Mouse (Mus musculus): ENCODE results near the gene Ecm1. TPM values are rescaled to one million over a fixed set of nuclear protein-coding genes. Genes with fewer than 3 reads are reported as not detected.

Gene Ecm1
- polyA plus RNA-seq, 1 experiment: 494 TPM

- Histone ChIP-seq H3K4me1 (ENCODE audit: control insufficient read depth, insufficient read depth, low read length) (0 out of 2 replicates have a peak, but pooled peaks cover 4% of the 10 kb centered on the region), H3K27ac (ENCODE audit: insufficient read depth, low read depth, low read length) (no peak overlapping the region), H3K4me3 (ENCODE audit: insufficient read depth, low read depth, low read length) (no peak overlapping the region), H3K36me3 (ENCODE audit: control insufficient read depth, insufficient read depth, low read length) (no peaks in the 10 kb centered on the region), H3K27me3 (replicated peaks; ENCODE audit: control insufficient read depth, insufficient read depth, low read length) (no peaks in the 10 kb centered on the region)
- no peak for DNase-seq
- WGBS: 93% methylated on average over 2 of the region's 2 CpGs
- TF ChIP-seq POLR2A (IDR thresholded peaks at IDR 0.05; ENCODE audit: low read depth, low read length) (no peak), CTCF (conservative IDR thresholded peaks at IDR 0.05; ENCODE audit: insufficient read depth, insufficient read length, low read depth, low read length) (no peak)
Observed at GRCm38 (mm10) chr3:95728906-95729305, 10.5 kb downstream of the Ecm1 start.

- TF ChIP-seq CTCF (conservative IDR thresholded peaks at IDR 0.05; ENCODE audit: insufficient read depth, insufficient read length, low read depth, low read length) (no peak), POLR2A (IDR thresholded peaks at IDR 0.05; ENCODE audit: low read depth, low read length) (no peak)
- DNase-seq: no peak
- 75% methylated on average over 7 of the region's 7 CpGs for WGBS
Observed at GRCm38 (mm10) chr3:95726696-95727358, 12.5 kb downstream of the Ecm1 start.

GRCm38 (mm10) chr3:95725863-95726262 lies 13.5 kb downstream of the Ecm1 start:
- no peak overlapping the region for H3K4me3 ChIP-seq (ENCODE audit: insufficient read depth, low read depth, low read length)
- no peak for TF ChIP-seq POLR2A (IDR thresholded peaks at IDR 0.05; ENCODE audit: low read depth, low read length)
- no peak for TF ChIP-seq CTCF (conservative IDR thresholded peaks at IDR 0.05; ENCODE audit: insufficient read depth, insufficient read length, low read depth, low read length)
- no peaks in the 10 kb centered on the region for H3K4me1 ChIP-seq (ENCODE audit: control insufficient read depth, insufficient read depth, low read length)
- no peak overlapping the region for H3K27ac ChIP-seq (ENCODE audit: insufficient read depth, low read depth, low read length)
- no peak for DNase-seq
- H3K27me3 ChIP-seq (replicated peaks; ENCODE audit: control insufficient read depth, insufficient read depth, low read length): no peaks in the 10 kb centered on the region
- 88% methylated on average over 7 of the region's 7 CpGs for WGBS
- H3K36me3 ChIP-seq (ENCODE audit: control insufficient read depth, insufficient read depth, low read length): no peaks in the 10 kb centered on the region

More at GRCm38 (mm10) chr3:95726696-95727358, 12.5 kb downstream of the Ecm1 start:
- no peak overlapping the region for H3K27ac ChIP-seq (ENCODE audit: insufficient read depth, low read depth, low read length)
- H3K4me3 ChIP-seq (ENCODE audit: insufficient read depth, low read depth, low read length): no peak overlapping the region
- H3K36me3 ChIP-seq (ENCODE audit: control insufficient read depth, insufficient read depth, low read length): no peaks in the 10 kb centered on the region
- H3K27me3 ChIP-seq (replicated peaks; ENCODE audit: control insufficient read depth, insufficient read depth, low read length): no peaks in the 10 kb centered on the region
- H3K4me1 ChIP-seq (ENCODE audit: control insufficient read depth, insufficient read depth, low read length): no peaks in the 10 kb centered on the region

GRCm38 (mm10) chr3:95722386-95722785 lies 17.0 kb downstream of the Ecm1 start:
- H3K4me1 ChIP-seq (ENCODE audit: control insufficient read depth, insufficient read depth, low read length): no peaks in the 10 kb centered on the region
- no peak overlapping the region for H3K4me3 ChIP-seq (ENCODE audit: insufficient read depth, low read depth, low read length)
- DNase-seq: no peak
- H3K27me3 ChIP-seq (replicated peaks; ENCODE audit: control insufficient read depth, insufficient read depth, low read length): no peaks in the 10 kb centered on the region
- no peaks in the 10 kb centered on the region for H3K36me3 ChIP-seq (ENCODE audit: control insufficient read depth, insufficient read depth, low read length)
- WGBS: 71% methylated on average over 3 of the region's 3 CpGs
- TF ChIP-seq CTCF (conservative IDR thresholded peaks at IDR 0.05; ENCODE audit: insufficient read depth, insufficient read length, low read depth, low read length) (no peak), POLR2A (IDR thresholded peaks at IDR 0.05; ENCODE audit: low read depth, low read length) (no peak)
- no peak overlapping the region for H3K27ac ChIP-seq (ENCODE audit: insufficient read depth, low read depth, low read length)

- 85% methylated on average over 2 of the region's 2 CpGs for WGBS
- H3K27me3 ChIP-seq (replicated peaks; ENCODE audit: control insufficient read depth, insufficient read depth, low read length): no peaks in the 10 kb centered on the region
Observed at GRCm38 (mm10) chr3:95718153-95718552, 21.2 kb downstream of the Ecm1 start.

GRCm38 (mm10) chr3:95716075-95716474 lies 23.3 kb downstream of the Ecm1 start:
- no peak for TF ChIP-seq POLR2A (IDR thresholded peaks at IDR 0.05; ENCODE audit: low read depth, low read length)
- TF ChIP-seq CTCF (conservative IDR thresholded peaks at IDR 0.05; ENCODE audit: insufficient read depth, insufficient read length, low read depth, low read length): no peak
- 90% methylated on average over 1 of the region's 1 CpGs for WGBS
- Histone ChIP-seq H3K27me3 (replicated peaks; ENCODE audit: control insufficient read depth, insufficient read depth, low read length) (no peaks in the 10 kb centered on the region), H3K4me1 (ENCODE audit: control insufficient read depth, insufficient read depth, low read length) (no peaks in the 10 kb centered on the region), H3K27ac (ENCODE audit: insufficient read depth, low read depth, low read length) (no peak overlapping the region), H3K36me3 (ENCODE audit: control insufficient read depth, insufficient read depth, low read length) (no peaks in the 10 kb centered on the region), H3K4me3 (ENCODE audit: insufficient read depth, low read depth, low read length) (no peak overlapping the region)
- no peak for DNase-seq

More at GRCm38 (mm10) chr3:95718153-95718552, 21.2 kb downstream of the Ecm1 start:
- H3K4me3 ChIP-seq (ENCODE audit: insufficient read depth, low read depth, low read length): no peak overlapping the region
- no peak for TF ChIP-seq CTCF (conservative IDR thresholded peaks at IDR 0.05; ENCODE audit: insufficient read depth, insufficient read length, low read depth, low read length)
- no peaks in the 10 kb centered on the region for H3K4me1 ChIP-seq (ENCODE audit: control insufficient read depth, insufficient read depth, low read length)
- no peak for DNase-seq
- H3K27ac ChIP-seq (ENCODE audit: insufficient read depth, low read depth, low read length): no peak overlapping the region
- H3K36me3 ChIP-seq (ENCODE audit: control insufficient read depth, insufficient read depth, low read length): no peaks in the 10 kb centered on the region

- TF ChIP-seq CTCF (conservative IDR thresholded peaks at IDR 0.05; ENCODE audit: insufficient read depth, insufficient read length, low read depth, low read length) (no peak), POLR2A (IDR thresholded peaks at IDR 0.05; ENCODE audit: low read depth, low read length) (no peak)
- Histone ChIP-seq H3K27me3 (replicated peaks; ENCODE audit: control insufficient read depth, insufficient read depth, low read length) (no peaks in the 10 kb centered on the region), H3K27ac (ENCODE audit: insufficient read depth, low read depth, low read length) (no peak overlapping the region), H3K36me3 (ENCODE audit: control insufficient read depth, insufficient read depth, low read length) (no peaks in the 10 kb centered on the region), H3K4me1 (ENCODE audit: control insufficient read depth, insufficient read depth, low read length) (no peaks in the 10 kb centered on the region), H3K4me3 (ENCODE audit: insufficient read depth, low read depth, low read length) (no peak overlapping the region)
- DNase-seq: no peak
Observed at GRCm38 (mm10) chr3:95709967-95710366, 29.4 kb downstream of the Ecm1 start.

Measured in kidney, adult 2 months (tissue).